Mouse (Mus musculus): ENCODE data around the gene Pkig. TPM values are rescaled to one million over a fixed set of nuclear protein-coding genes. Genes with fewer than 3 reads are reported as not detected.

Gene Pkig
- total RNA-seq, 1 experiment = 14.8 TPM

- H3K9ac ChIP-seq (ENCODE audit: insufficient read depth, low read depth, low read length, poor library complexity, severe bottlenecking) = no peak overlapping the region
- H3K4me3 ChIP-seq (ENCODE audit: insufficient read depth in 1 of 2, low read depth in 1 of 2, low read length in 2 of 2, poor library complexity in 1 of 2, severe bottlenecking in 1 of 2) = no peak overlapping the region
- no peak overlapping the region for H3K27ac ChIP-seq (ENCODE audit: insufficient read depth, low read depth, low read length, poor library complexity, severe bottlenecking)
- TF ChIP-seq CHD2 (IDR thresholded peaks at IDR 0.05; ENCODE audit: low read depth, low read length) (no peak), MAFK (IDR thresholded peaks at IDR 0.05; ENCODE audit: insufficient read depth, low read depth, low read length) (no peak), ZNF384 (IDR thresholded peaks at IDR 0.05; ENCODE audit: low read depth, low read length) (no peak), HCFC1 (IDR thresholded peaks at IDR 0.05; ENCODE audit: borderline replicate concordance, insufficient read depth, low read length) (no peak), ZC3H11A (IDR thresholded peaks at IDR 0.05; ENCODE audit: borderline replicate concordance, low read depth, low read length) (no peak)
- no peaks in the 10 kb centered on the region for H3K4me1 ChIP-seq (ENCODE audit: control insufficient read depth in 2 of 2, insufficient read depth in 2 of 2, low read length in 2 of 2, poor library complexity in 1 of 2)
- no peak for DNase-seq (ENCODE audit: low read depth, low spot score)
- H3K36me3 ChIP-seq (ENCODE audit: control insufficient read depth, insufficient read depth, low read length, poor library complexity, severe bottlenecking) = no peaks in the 10 kb centered on the region
- in situ Hi-C loops (cut with MboI; ENCODE audit: low sequenced_read_pairs in 2 of 2, unreplicated experiment in 2 of 2) = loop anchor here in 1 of 2 experiments (10.0 kb wide), 1 partner anchor 175 kb away; no protein-coding TSS in a partner anchor
- no peaks in the 10 kb centered on the region for H3K9me3 ChIP-seq (ENCODE audit: control insufficient read depth, insufficient read depth, low read depth, low read length)
Observed at GRCm38 (mm10) chr2:163710000-163710399, 51.8 kb downstream of the Pkig start.

GRCm38 (mm10) chr2:163710606-163711159, 52.5 kb downstream of the Pkig start:
- Histone ChIP-seq H3K4me3 (ENCODE audit: insufficient read depth in 1 of 2, low read depth in 1 of 2, low read length in 2 of 2, poor library complexity in 1 of 2, severe bottlenecking in 1 of 2) (no peak overlapping the region), H3K36me3 (ENCODE audit: control insufficient read depth, insufficient read depth, low read length, poor library complexity, severe bottlenecking) (no peaks in the 10 kb centered on the region), H3K4me1 (ENCODE audit: control insufficient read depth in 2 of 2, insufficient read depth in 2 of 2, low read length in 2 of 2, poor library complexity in 1 of 2) (no peaks in the 10 kb centered on the region), H3K9ac (ENCODE audit: insufficient read depth, low read depth, low read length, poor library complexity, severe bottlenecking) (no peak overlapping the region), H3K27ac (ENCODE audit: insufficient read depth, low read depth, low read length, poor library complexity, severe bottlenecking) (no peak overlapping the region), H3K9me3 (ENCODE audit: control insufficient read depth, insufficient read depth, low read depth, low read length) (no peaks in the 10 kb centered on the region)
- DNase-seq (ENCODE audit: low read depth, low spot score) = no peak
- in situ Hi-C loops (cut with MboI; ENCODE audit: low sequenced_read_pairs in 2 of 2, unreplicated experiment in 2 of 2) = loop anchor here in 1 of 2 experiments (10.0 kb wide), 1 partner anchor 176 kb away; no protein-coding TSS in a partner anchor
- TF ChIP-seq MAFK (IDR thresholded peaks at IDR 0.05; ENCODE audit: insufficient read depth, low read depth, low read length) = no peak
- TF ChIP-seq HCFC1 (IDR thresholded peaks at IDR 0.05; ENCODE audit: borderline replicate concordance, insufficient read depth, low read length) = no peak
- TF ChIP-seq ZC3H11A (IDR thresholded peaks at IDR 0.05; ENCODE audit: borderline replicate concordance, low read depth, low read length) = no peak
- TF ChIP-seq CHD2 (IDR thresholded peaks at IDR 0.05; ENCODE audit: low read depth, low read length) = no peak
- no peak for TF ChIP-seq ZNF384 (IDR thresholded peaks at IDR 0.05; ENCODE audit: low read depth, low read length)

GRCm38 (mm10) chr2:163711368-163711868, 53.2 kb downstream of the Pkig start:
- H3K4me1 ChIP-seq (ENCODE audit: control insufficient read depth in 2 of 2, insufficient read depth in 2 of 2, low read length in 2 of 2, poor library complexity in 1 of 2) = no peaks in the 10 kb centered on the region
- no peaks in the 10 kb centered on the region for H3K36me3 ChIP-seq (ENCODE audit: control insufficient read depth, insufficient read depth, low read length, poor library complexity, severe bottlenecking)
- in situ Hi-C loops (cut with MboI; ENCODE audit: low sequenced_read_pairs in 2 of 2, unreplicated experiment in 2 of 2) = loop anchor here in 1 of 2 experiments (10.0 kb wide), 1 partner anchor 177 kb away; no protein-coding TSS in a partner anchor
- H3K4me3 ChIP-seq (ENCODE audit: insufficient read depth in 1 of 2, low read depth in 1 of 2, low read length in 2 of 2, poor library complexity in 1 of 2, severe bottlenecking in 1 of 2) = no peak overlapping the region
- TF ChIP-seq CHD2 (IDR thresholded peaks at IDR 0.05; ENCODE audit: low read depth, low read length) (no peak), ZNF384 (IDR thresholded peaks at IDR 0.05; ENCODE audit: low read depth, low read length) (no peak), HCFC1 (IDR thresholded peaks at IDR 0.05; ENCODE audit: borderline replicate concordance, insufficient read depth, low read length) (no peak)
- DNase-seq (ENCODE audit: low read depth, low spot score) = no peak
- H3K9ac ChIP-seq (ENCODE audit: insufficient read depth, low read depth, low read length, poor library complexity, severe bottlenecking) = no peak overlapping the region
- H3K27ac ChIP-seq (ENCODE audit: insufficient read depth, low read depth, low read length, poor library complexity, severe bottlenecking) = no peak overlapping the region
- H3K9me3 ChIP-seq (ENCODE audit: control insufficient read depth, insufficient read depth, low read depth, low read length) = no peaks in the 10 kb centered on the region

GRCm38 (mm10) chr2:163712473-163712872, 54.3 kb downstream of the Pkig start:
- H3K9me3 ChIP-seq (ENCODE audit: control insufficient read depth, insufficient read depth, low read depth, low read length) = no peaks in the 10 kb centered on the region
- H3K4me3 ChIP-seq (ENCODE audit: insufficient read depth in 1 of 2, low read depth in 1 of 2, low read length in 2 of 2, poor library complexity in 1 of 2, severe bottlenecking in 1 of 2) = no peak overlapping the region
- H3K36me3 ChIP-seq (ENCODE audit: control insufficient read depth, insufficient read depth, low read length, poor library complexity, severe bottlenecking) = no peaks in the 10 kb centered on the region
- in situ Hi-C loops (cut with MboI; ENCODE audit: low sequenced_read_pairs in 2 of 2, unreplicated experiment in 2 of 2) = loop anchor here in 1 of 2 experiments (10.0 kb wide), 1 partner anchor 178 kb away; no protein-coding TSS in a partner anchor
- H3K4me1 ChIP-seq (ENCODE audit: control insufficient read depth in 2 of 2, insufficient read depth in 2 of 2, low read length in 2 of 2, poor library complexity in 1 of 2) = no peaks in the 10 kb centered on the region
- no peak for DNase-seq (ENCODE audit: low read depth, low spot score)
- H3K9ac ChIP-seq (ENCODE audit: insufficient read depth, low read depth, low read length, poor library complexity, severe bottlenecking) = no peak overlapping the region
- H3K27ac ChIP-seq (ENCODE audit: insufficient read depth, low read depth, low read length, poor library complexity, severe bottlenecking) = no peak overlapping the region
- no peak for TF ChIP-seq CHD2 (IDR thresholded peaks at IDR 0.05; ENCODE audit: low read depth, low read length)
- no peak for TF ChIP-seq HCFC1 (IDR thresholded peaks at IDR 0.05; ENCODE audit: borderline replicate concordance, insufficient read depth, low read length)
- no peak for TF ChIP-seq ZNF384 (IDR thresholded peaks at IDR 0.05; ENCODE audit: low read depth, low read length)
- TF ChIP-seq ZC3H11A (IDR thresholded peaks at IDR 0.05; ENCODE audit: borderline replicate concordance, low read depth, low read length) = no peak
- TF ChIP-seq MAFK (IDR thresholded peaks at IDR 0.05; ENCODE audit: insufficient read depth, low read depth, low read length) = no peak
